Mouse (Mus musculus): ENCODE results near the gene Ak4. TPM values are rescaled to one million over a fixed set of nuclear protein-coding genes. Genes with fewer than 3 reads are reported as not detected.
A peak's percentile ranks its signal among the peaks of the same experiment; 100 is the strongest.

Ak4 gene
- polyA plus RNA-seq, 1 experiment from 2014 or later: 20.7 TPM

GRCm38 (mm10) chr4:101425119-101425518 lies 6.0 kb downstream of the Ak4 start:
- Histone ChIP-seq H3K4me1 (no peaks in the 10 kb centered on the region), H3K4me3 (replicated peaks) (no peak overlapping the region), H3K4me2 (no peak overlapping the region), H3K36me3 (no peaks in the 10 kb centered on the region), H3K27me3 (replicated peaks) (no peaks in the 10 kb centered on the region), H3K9ac (no peak overlapping the region), H3K27ac (no peak overlapping the region), H3K9me3 (no peaks in the 10 kb centered on the region)
- 63% methylated on average over 5 of the region's 5 CpGs for WGBS
- ATAC-seq (ENCODE audit: insufficient read depth, low FRiP score, low read depth): no peak

GRCm38 (mm10) chr4:101425666-101426065 lies 6.6 kb downstream of the Ak4 start:
- no peaks in the 10 kb centered on the region for H3K4me1 ChIP-seq
- 91% methylated on average over 3 of the region's 3 CpGs for WGBS
- no peaks in the 10 kb centered on the region for H3K9me3 ChIP-seq
- no peak overlapping the region for H3K4me3 ChIP-seq (replicated peaks)
- no peak overlapping the region for H3K27ac ChIP-seq
- H3K27me3 ChIP-seq (replicated peaks): no peaks in the 10 kb centered on the region
- no peak for ATAC-seq (ENCODE audit: insufficient read depth, low FRiP score, low read depth)
- H3K36me3 ChIP-seq: no peaks in the 10 kb centered on the region
- H3K4me2 ChIP-seq: no peak overlapping the region
- H3K9ac ChIP-seq: no peak overlapping the region

GRCm38 (mm10) chr4:101426566-101426965 lies 7.5 kb downstream of the Ak4 start:
- Histone ChIP-seq H3K4me2 (no peak overlapping the region), H3K9ac (no peak overlapping the region), H3K4me1 (no peaks in the 10 kb centered on the region), H3K4me3 (replicated peaks) (no peak overlapping the region), H3K9me3 (no peaks in the 10 kb centered on the region), H3K27me3 (replicated peaks) (no peaks in the 10 kb centered on the region), H3K36me3 (no peaks in the 10 kb centered on the region), H3K27ac (no peak overlapping the region)
- no peak for ATAC-seq (ENCODE audit: insufficient read depth, low FRiP score, low read depth)
- 89% methylated on average over 6 of the region's 6 CpGs for WGBS

DNA sequence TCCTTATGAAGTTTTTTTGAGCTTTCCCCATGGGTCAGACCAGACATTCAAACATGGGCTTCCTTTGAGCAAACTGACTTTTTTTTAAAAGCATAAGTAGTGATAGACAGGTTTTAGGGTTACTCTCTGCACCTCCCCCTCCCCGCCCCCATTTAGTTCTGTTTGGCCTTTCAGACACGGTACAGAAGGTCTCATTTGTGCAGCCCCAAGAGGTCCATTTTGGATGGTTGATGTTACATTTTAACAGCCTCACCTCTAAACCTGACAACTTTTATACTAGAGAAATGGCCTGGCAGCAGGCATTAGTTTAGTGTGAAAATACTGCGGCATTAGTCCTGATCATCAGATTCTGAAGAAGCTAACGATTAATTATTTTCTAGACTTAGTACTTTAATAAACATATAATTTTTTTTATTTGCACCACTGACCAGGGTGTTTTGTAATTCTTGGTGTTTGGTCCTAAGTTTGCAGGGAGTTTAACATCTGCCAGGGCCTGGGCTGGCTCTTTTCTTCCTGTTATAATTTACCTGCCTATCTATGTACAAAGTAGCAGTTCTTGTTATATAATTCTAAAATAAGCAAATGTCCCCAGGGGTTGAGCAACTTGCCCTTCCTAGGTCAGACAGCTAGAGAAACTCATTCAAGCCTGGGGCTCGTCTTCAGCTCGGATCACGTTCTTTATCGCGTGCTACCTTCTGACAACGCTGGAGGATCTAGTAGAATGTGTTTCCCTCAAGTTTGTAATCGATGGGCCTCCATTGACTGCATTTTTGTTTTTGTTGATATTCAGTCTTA lies 9.0 kb downstream of the Ak4 start:
- 86% methylated on average over 11 of the region's 11 CpGs for WGBS
- no peak for ATAC-seq (ENCODE audit: insufficient read depth, low FRiP score, low read depth)

GRCm38 (mm10) chr4:101429073-101429472 lies 10.0 kb downstream of the Ak4 start:
- H3K27me3 ChIP-seq (replicated peaks): no peaks in the 10 kb centered on the region
- ATAC-seq (ENCODE audit: insufficient read depth, low FRiP score, low read depth): no peak
- 68% methylated on average over 2 of the region's 2 CpGs for WGBS

More for the DNA sequence above, 9.0 kb downstream of the Ak4 start:
- Histone ChIP-seq H3K4me2 (no peak overlapping the region), H3K4me1 (no peaks in the 10 kb centered on the region), H3K9ac (no peak overlapping the region), H3K36me3 (no peaks in the 10 kb centered on the region), H3K27ac (no peak overlapping the region), H3K27me3 (replicated peaks) (no peaks in the 10 kb centered on the region), H3K9me3 (no peaks in the 10 kb centered on the region), H3K4me3 (replicated peaks) (no peak overlapping the region)

GRCm38 (mm10) chr4:101430000-101430399 lies 10.9 kb downstream of the Ak4 start:
- Histone ChIP-seq H3K9ac (no peak overlapping the region), H3K27me3 (replicated peaks) (no peaks in the 10 kb centered on the region), H3K4me1 (no peaks in the 10 kb centered on the region), H3K4me3 (replicated peaks) (no peak overlapping the region), H3K4me2 (no peak overlapping the region), H3K27ac (no peak overlapping the region), H3K36me3 (no peaks in the 10 kb centered on the region), H3K9me3 (no peaks in the 10 kb centered on the region)
- 92% methylated on average over 6 of the region's 6 CpGs for WGBS
- no peak for ATAC-seq (ENCODE audit: insufficient read depth, low FRiP score, low read depth)

More at GRCm38 (mm10) chr4:101429073-101429472, 10.0 kb downstream of the Ak4 start:
- H3K27ac ChIP-seq: no peak overlapping the region
- no peaks in the 10 kb centered on the region for H3K36me3 ChIP-seq
- H3K4me3 ChIP-seq (replicated peaks): no peak overlapping the region
- H3K9ac ChIP-seq: no peak overlapping the region
- no peaks in the 10 kb centered on the region for H3K9me3 ChIP-seq
- H3K4me1 ChIP-seq: no peaks in the 10 kb centered on the region
- no peak overlapping the region for H3K4me2 ChIP-seq

DNA sequence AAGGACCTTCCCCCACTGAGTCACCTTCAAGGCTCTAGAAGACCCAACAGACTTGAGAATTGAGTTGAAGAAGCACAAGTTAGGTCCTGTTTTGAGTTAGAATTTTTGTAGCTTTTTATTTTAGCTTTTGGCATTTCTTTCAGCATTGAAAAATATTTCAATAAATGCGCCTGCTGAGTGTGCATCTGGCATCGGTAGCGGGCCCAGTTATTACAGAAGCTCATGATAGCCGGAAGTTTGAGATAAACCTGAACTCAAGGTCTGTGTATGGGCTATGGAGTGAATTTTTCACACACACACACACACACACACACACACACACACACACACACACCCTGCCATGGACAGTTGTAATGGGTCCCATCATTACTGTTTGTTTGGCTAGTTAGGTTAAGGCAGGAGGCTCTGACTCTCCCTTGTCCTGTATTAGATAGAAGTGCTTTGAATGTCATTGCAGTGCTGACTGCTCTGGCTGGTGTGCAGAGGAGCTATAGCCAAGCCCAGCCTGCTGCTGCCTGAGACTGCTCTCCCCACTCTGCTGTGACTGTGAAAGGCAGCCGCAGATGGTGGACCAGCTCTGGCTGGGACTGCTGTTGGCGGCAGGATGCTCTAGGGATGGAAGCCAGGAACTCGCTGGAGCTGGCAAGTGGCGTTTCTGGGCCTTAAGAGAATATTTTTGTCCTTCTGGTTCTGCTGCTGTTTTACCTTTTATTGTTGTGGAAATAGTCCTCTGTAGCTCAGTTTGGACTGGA lies 17.9 kb downstream of the Ak4 start:
- Histone ChIP-seq H3K9ac (no peak overlapping the region), H3K27ac (no peak overlapping the region), H3K4me2 (no peak overlapping the region), H3K4me1 (peaks cover 13% of the 10 kb centered on the region), H3K4me3 (replicated peaks) (no peak overlapping the region), H3K27me3 (replicated peaks) (no peaks in the 10 kb centered on the region), H3K9me3 (no peaks in the 10 kb centered on the region), H3K36me3 (no peaks in the 10 kb centered on the region)
- WGBS: 82% methylated on average over 8 of the region's 8 CpGs
- ATAC-seq (ENCODE audit: insufficient read depth, low FRiP score, low read depth): no peak

- Histone ChIP-seq H3K36me3 (no peaks in the 10 kb centered on the region), H3K4me2 (no peak overlapping the region)
- WGBS: 41% methylated on average over 8 of the region's 8 CpGs
These were observed 19.2 kb downstream of the Ak4 start for GRCm38 (mm10) chr4:101438271-101438670.

GRCm38 (mm10) chr4:101439738-101440389 lies 20.8 kb downstream of the Ak4 start:
- Histone ChIP-seq H3K9me3 (no peaks in the 10 kb centered on the region), H3K36me3 (no peaks in the 10 kb centered on the region), H3K4me1 (peaks cover 13% of the 10 kb centered on the region), H3K27me3 (replicated peaks) (no peaks in the 10 kb centered on the region), H3K9ac (no peak overlapping the region), H3K27ac (no peak overlapping the region), H3K4me3 (replicated peaks) (no peak overlapping the region), H3K4me2 (0 out of 2 replicates have a peak overlapping the region, but pooled peaks have one; percentile 5)
- ATAC-seq (ENCODE audit: insufficient read depth, low FRiP score, low read depth): peak; percentile 86
- 18% methylated on average over 13 of the region's 13 CpGs for WGBS

More at GRCm38 (mm10) chr4:101438271-101438670, 19.2 kb downstream of the Ak4 start:
- no peak overlapping the region for H3K9ac ChIP-seq
- H3K9me3 ChIP-seq: no peaks in the 10 kb centered on the region
- no peaks in the 10 kb centered on the region for H3K27me3 ChIP-seq (replicated peaks)
- H3K4me3 ChIP-seq (replicated peaks): no peak overlapping the region
- no peak for ATAC-seq (ENCODE audit: insufficient read depth, low FRiP score, low read depth)
- peaks cover 13% of the 10 kb centered on the region for H3K4me1 ChIP-seq
- no peak overlapping the region for H3K27ac ChIP-seq

DNA sequence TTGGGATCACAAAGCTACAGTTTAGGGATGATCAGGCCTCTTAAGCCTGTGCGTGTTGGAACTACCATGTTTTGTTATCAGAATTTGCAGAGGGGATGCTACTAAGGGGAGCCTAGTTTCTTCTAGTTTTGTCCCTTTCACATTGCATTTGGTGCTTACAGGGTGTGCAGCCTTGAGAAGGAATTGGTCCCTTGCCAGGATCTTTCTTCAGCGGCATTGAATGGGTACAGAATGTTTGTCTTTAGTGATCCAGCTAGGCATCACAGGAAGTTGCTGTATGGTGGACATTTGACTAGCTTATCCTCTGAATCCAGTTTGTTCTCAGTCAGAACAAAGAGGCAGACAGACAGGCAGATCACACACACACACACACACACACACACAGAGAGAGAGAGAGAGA lies 23.7 kb downstream of the Ak4 start:
- no peak overlapping the region for H3K9ac ChIP-seq
- no peaks in the 10 kb centered on the region for H3K36me3 ChIP-seq
- H3K4me1 ChIP-seq: peaks cover 13% of the 10 kb centered on the region
- 62% methylated on average over 2 of the region's 2 CpGs for WGBS
- no peak overlapping the region for H3K27ac ChIP-seq
- H3K27me3 ChIP-seq (replicated peaks): no peaks in the 10 kb centered on the region
- ATAC-seq (ENCODE audit: insufficient read depth, low FRiP score, low read depth): no peak
- no peak overlapping the region for H3K4me3 ChIP-seq (replicated peaks)
- no peak overlapping the region for H3K4me2 ChIP-seq
- H3K9me3 ChIP-seq: no peaks in the 10 kb centered on the region

GRCm38 (mm10) chr4:101443419-101443991 lies 24.4 kb downstream of the Ak4 start:
- WGBS: 67% methylated on average over 7 of the region's 7 CpGs
- 0 out of 2 replicates have a peak, but pooled peaks have one; percentile 12 for ATAC-seq (ENCODE audit: insufficient read depth, low FRiP score, low read depth)
- H3K9me3 ChIP-seq: no peaks in the 10 kb centered on the region

More at GRCm38 (mm10) chr4:101443419-101443991, 24.4 kb downstream of the Ak4 start:
- Histone ChIP-seq H3K4me1 (peaks cover 10% of the 10 kb centered on the region), H3K9ac (no peak overlapping the region), H3K36me3 (no peaks in the 10 kb centered on the region), H3K4me3 (replicated peaks) (no peak overlapping the region), H3K4me2 (no peak overlapping the region), H3K27me3 (replicated peaks) (no peaks in the 10 kb centered on the region), H3K27ac (no peak overlapping the region)
